Mouse (Mus musculus): ENCODE measurements around the gene Psenen. TPM values are rescaled to one million over a fixed set of nuclear protein-coding genes. Genes with fewer than 3 reads are reported as not detected.

The Psenen gene
- polyA plus RNA-seq, 1 experiment from 2014 or later, result 87.9 TPM

DNA sequence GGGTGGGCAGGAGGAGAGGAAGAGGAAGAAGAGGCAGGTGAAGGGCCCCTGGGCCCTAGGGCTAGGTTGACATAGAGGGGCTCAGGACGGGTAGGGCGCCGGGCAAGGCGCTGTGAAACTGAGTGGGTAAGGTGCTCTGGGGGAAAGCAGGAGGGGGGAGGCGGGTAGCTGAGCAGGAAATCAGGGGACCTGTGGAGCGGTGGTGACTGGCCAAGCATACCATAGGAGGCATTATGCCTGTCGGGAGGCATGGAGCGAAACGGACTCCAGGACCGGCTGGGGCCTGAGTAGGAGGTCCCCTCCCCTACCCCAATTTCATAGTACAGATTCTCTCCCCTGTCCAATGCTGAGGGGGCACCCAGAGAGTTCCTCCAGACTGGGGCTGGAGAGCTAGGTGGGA is 40.6 kb downstream of the Psenen start:
- no peak overlapping the region for H3K4me3 ChIP-seq
- H3K4me1 ChIP-seq, result peaks cover 6% of the 10 kb centered on the region; the same call in 1 of the 2 replicates
- H3K27ac ChIP-seq, result no peak overlapping the region
- 85% methylated on average over 10 of the region's 10 CpGs for WGBS (ENCODE audit: insufficient replicate concordance)
- H3K9ac ChIP-seq, result no peak overlapping the region
- no peak for ATAC-seq
- H3K27me3 ChIP-seq (replicated peaks), result 0 out of 2 replicates have a peak, but pooled peaks cover 3% of the 10 kb centered on the region
- no peak overlapping the region for H3K4me2 ChIP-seq
- peaks cover 46% of the 10 kb centered on the region for H3K36me3 ChIP-seq
- H3K9me3 ChIP-seq (replicated peaks), result no peaks in the 10 kb centered on the region

DNA sequence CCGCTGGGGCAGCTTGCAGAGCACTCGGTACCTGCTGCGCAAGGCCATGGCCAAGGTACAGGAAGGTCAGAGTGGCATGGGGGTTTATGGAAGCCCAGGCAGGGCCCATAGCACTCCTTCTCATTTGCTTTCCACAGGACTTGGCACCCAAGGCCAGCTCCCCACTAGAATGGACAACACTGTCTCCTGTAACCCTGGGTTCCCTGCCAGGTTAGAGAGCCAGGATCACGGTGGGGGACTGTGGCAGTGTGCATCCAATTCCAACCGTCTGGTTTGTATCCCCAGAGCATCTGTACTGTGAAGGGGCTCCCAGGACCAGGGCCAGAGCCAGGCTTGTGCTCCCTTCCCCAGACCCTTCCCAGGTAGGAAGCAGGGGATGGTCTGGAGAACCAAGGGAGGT is 42.6 kb downstream of the Psenen start:
- Histone ChIP-seq H3K36me3 (peaks cover 26% of the 10 kb centered on the region), H3K27ac (no peak overlapping the region), H3K9ac (no peak overlapping the region), H3K4me3 (no peak overlapping the region), H3K9me3 (replicated peaks) (no peaks in the 10 kb centered on the region), H3K4me2 (no peak overlapping the region), H3K4me1 (0 out of 2 replicates have a peak, but pooled peaks cover under 1% of the 10 kb centered on the region), H3K27me3 (replicated peaks) (0 out of 2 replicates have a peak, but pooled peaks cover 3% of the 10 kb centered on the region)
- WGBS (ENCODE audit: insufficient replicate concordance), result 72% methylated on average over 5 of the region's 5 CpGs
- ATAC-seq, result no peak

DNA sequence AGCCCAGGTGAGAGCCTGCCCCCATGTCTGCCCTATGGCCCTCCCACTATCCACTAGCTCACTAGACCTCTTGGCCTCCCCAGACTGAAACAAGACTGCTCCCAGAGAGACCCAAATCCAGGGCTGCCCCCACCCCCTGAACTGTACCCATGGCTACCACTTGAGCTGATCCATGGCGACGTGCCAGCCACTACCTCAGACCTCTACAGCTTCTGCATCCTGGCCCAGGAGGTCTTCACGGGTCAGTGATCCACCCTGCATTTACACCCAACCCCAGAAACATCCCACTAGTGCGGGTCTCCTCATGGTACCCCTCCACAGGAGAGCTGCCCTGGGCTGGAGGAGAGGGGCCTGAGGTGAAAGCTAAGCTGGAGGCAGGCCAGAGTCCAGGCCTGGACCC is 43.0 kb downstream of the Psenen start:
- no peak overlapping the region for H3K27ac ChIP-seq
- no peaks in the 10 kb centered on the region for H3K9me3 ChIP-seq (replicated peaks)
- H3K27me3 ChIP-seq (replicated peaks), result 0 out of 2 replicates have a peak, but pooled peaks cover 3% of the 10 kb centered on the region
- H3K9ac ChIP-seq, result no peak overlapping the region
- ATAC-seq, result no peak
- peaks cover 21% of the 10 kb centered on the region for H3K36me3 ChIP-seq
- no peak overlapping the region for H3K4me3 ChIP-seq
- 57% methylated on average over 4 of the region's 4 CpGs for WGBS (ENCODE audit: insufficient replicate concordance)
- no peak overlapping the region for H3K4me2 ChIP-seq
- H3K4me1 ChIP-seq, result no peaks in the 10 kb centered on the region

DNA sequence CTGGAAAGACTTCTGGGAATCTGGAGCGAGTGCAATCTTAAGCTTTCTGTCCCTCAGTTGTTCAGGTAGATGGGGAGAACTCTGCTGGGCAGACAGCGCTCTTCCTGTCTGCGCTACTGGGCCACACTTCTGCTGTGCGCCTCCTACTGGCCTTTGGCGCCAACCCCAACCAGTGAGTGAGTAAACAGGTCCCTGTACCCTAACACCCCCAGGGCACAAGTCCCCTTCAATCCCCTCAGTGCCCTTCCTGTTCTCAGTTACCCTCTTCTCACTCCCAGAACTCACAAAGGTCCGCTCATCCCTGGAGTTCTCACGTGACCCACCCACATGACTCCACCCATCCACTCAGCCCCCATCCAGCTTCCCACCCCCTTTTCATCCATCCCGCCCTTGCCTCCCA is 45.1 kb downstream of the Psenen start:
- no peak overlapping the region for H3K9ac ChIP-seq
- 35% methylated on average over 8 of the region's 8 CpGs for WGBS (ENCODE audit: insufficient replicate concordance)
- no peak for ATAC-seq

DNA sequence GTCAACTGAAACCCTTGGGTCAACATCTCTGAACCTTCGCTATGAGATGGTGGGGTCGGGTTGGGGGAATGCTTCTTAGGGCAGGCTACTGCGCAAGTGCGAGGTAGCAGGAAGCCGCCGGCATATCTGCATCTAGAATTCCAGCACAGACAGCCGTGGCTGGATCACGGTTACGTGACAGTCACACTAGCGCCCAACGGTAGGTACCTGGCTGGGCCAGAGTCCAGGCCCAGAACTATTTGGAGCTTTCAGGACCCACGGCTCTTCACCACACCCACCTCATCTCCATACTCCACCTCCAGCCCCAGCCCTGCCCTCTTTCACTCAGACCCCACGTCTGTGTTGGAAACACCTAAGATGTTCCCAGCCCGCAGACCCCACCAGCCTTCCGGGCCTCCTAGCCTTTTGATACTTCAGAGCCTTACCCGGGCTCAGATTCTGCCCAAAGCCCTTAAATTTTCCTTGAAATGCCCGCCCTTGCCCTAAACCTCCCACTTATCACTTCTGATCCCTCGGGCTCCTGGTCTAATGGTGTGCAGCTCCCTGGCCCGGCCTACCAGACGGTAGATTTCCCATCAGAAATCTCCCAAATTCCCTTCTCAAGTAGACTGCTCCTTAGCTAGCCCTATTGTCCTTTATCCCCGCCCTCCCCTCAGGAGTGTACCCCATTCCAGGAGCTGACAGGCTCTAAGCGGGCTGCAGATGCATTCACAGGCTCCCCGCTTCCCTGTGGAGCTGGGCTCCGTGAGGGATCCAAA is 48.2 kb downstream of the Psenen start:
- ATAC-seq, result no peak
- Histone ChIP-seq H3K4me2 (no peak overlapping the region), H3K4me1 (no peaks in the 10 kb centered on the region)

More for the DNA sequence above, 45.1 kb downstream of the Psenen start:
- H3K4me2 ChIP-seq, result no peak overlapping the region
- H3K36me3 ChIP-seq, result peaks cover 2% of the 10 kb centered on the region
- H3K4me3 ChIP-seq, result no peak overlapping the region
- H3K27ac ChIP-seq, result no peak overlapping the region
- no peaks in the 10 kb centered on the region for H3K9me3 ChIP-seq (replicated peaks)
- no peaks in the 10 kb centered on the region for H3K4me1 ChIP-seq
- H3K27me3 ChIP-seq (replicated peaks), result 0 out of 2 replicates have a peak, but pooled peaks cover 7% of the 10 kb centered on the region

More for the DNA sequence above, 48.2 kb downstream of the Psenen start:
- H3K27ac ChIP-seq, result no peak overlapping the region
- no peak overlapping the region for H3K4me3 ChIP-seq
- H3K9me3 ChIP-seq (replicated peaks), result no peaks in the 10 kb centered on the region
- 0 out of 2 replicates have a peak, but pooled peaks cover 8% of the 10 kb centered on the region for H3K27me3 ChIP-seq (replicated peaks)
- WGBS (ENCODE audit: insufficient replicate concordance), result 53% methylated on average over 24 of the region's 24 CpGs
- no peaks in the 10 kb centered on the region for H3K36me3 ChIP-seq
- no peak overlapping the region for H3K9ac ChIP-seq

Small RNAs within 50 kb of the gene (microRNA-seq; reads per million reads assigned to microRNA genes)
- 4.2 reads per million, percentile 6 among the genes with 10 or more reads in this experiment for gene Gm38670
- gene Mir3569, result not detected

Other genes starting within 250 kb of the Psenen start
- 11.7 and 12.1 TPM in 2 replicates for gene Syne4, start 248.8 kb downstream of the Psenen start, polyA plus RNA-seq (2016; fragmentation: Nextera tagmentation; extraction: Ambion mirVana)
- 2.3 and 2.9 TPM in 2 replicates for gene E130208F15Rik, start 241.9 kb downstream of the Psenen start, polyA plus RNA-seq (2016; fragmentation: Nextera tagmentation; extraction: Ambion mirVana)
- gene Sdhaf1, start 239.7 kb downstream of the Psenen start, polyA plus RNA-seq (2016; fragmentation: Nextera tagmentation; extraction: Ambion mirVana), result 8.1 and 8.2 TPM in 2 replicates
- 1.9 and 2.1 TPM in 2 replicates for gene Lrfn3, start 200.9 kb downstream of the Psenen start, polyA plus RNA-seq (2016; fragmentation: Nextera tagmentation; extraction: Ambion mirVana)
- gene Tyrobp, start 149.9 kb downstream of the Psenen start, polyA plus RNA-seq (2016; fragmentation: Nextera tagmentation; extraction: Ambion mirVana), result 51.1 and 52.7 TPM in 2 replicates
- gene Hcst, start 143.8 kb downstream of the Psenen start, polyA plus RNA-seq (2016; fragmentation: Nextera tagmentation; extraction: Ambion mirVana), result 3.0 and 4.1 TPM in 2 replicates
- gene Nfkbid, start 141.9 kb downstream of the Psenen start, polyA plus RNA-seq (2016; fragmentation: Nextera tagmentation; extraction: Ambion mirVana), result 1.5 and 2.1 TPM in 2 replicates
- gene Aplp1, start 118.1 kb downstream of the Psenen start, polyA plus RNA-seq (2016; fragmentation: Nextera tagmentation; extraction: Ambion mirVana), result 7.5 and 8.2 TPM in 2 replicates
- gene Kirrel2, start 105.9 kb downstream of the Psenen start, polyA plus RNA-seq (2016; fragmentation: Nextera tagmentation; extraction: Ambion mirVana), result 0.05 and 0.17 TPM in 2 replicates
- gene Nphs1, start 105.3 kb downstream of the Psenen start, polyA plus RNA-seq (2016; fragmentation: Nextera tagmentation; extraction: Ambion mirVana), result 0.14 and 0.18 TPM in 2 replicates
- gene Prodh2, start 70.0 kb downstream of the Psenen start, polyA plus RNA-seq (2016; fragmentation: Nextera tagmentation; extraction: Ambion mirVana), result 21.1 and 22.3 TPM in 2 replicates
- gene Arhgap33, start 28.6 kb downstream of the Psenen start, polyA plus RNA-seq (2016; fragmentation: Nextera tagmentation; extraction: Ambion mirVana), result 4.0 and 4.8 TPM in 2 replicates
- 5.0 and 5.4 TPM in 2 replicates for gene Hspb6, start 11.4 kb downstream of the Psenen start, polyA plus RNA-seq (2016; fragmentation: Nextera tagmentation; extraction: Ambion mirVana)
- gene Proser3, start 11.3 kb downstream of the Psenen start, polyA plus RNA-seq (2016; fragmentation: Nextera tagmentation; extraction: Ambion mirVana), result 5.3 and 5.6 TPM in 2 replicates
- 30.3 and 31.4 TPM in 2 replicates for gene Lin37, start 3.8 kb downstream of the Psenen start, polyA plus RNA-seq (2016; fragmentation: Nextera tagmentation; extraction: Ambion mirVana)
- gene U2af1l4, start 326 bp downstream of the Psenen start, polyA plus RNA-seq (2016; fragmentation: Nextera tagmentation; extraction: Ambion mirVana), result 51.9 and 55.1 TPM in 2 replicates
- 5.8 and 6.7 TPM in 2 replicates for gene Gm49396, start 283 bp downstream of the Psenen start, polyA plus RNA-seq (2016; fragmentation: Nextera tagmentation; extraction: Ambion mirVana)
- 3.0 and 3.9 TPM in 2 replicates for gene Igflr1, start 1.8 kb upstream of the Psenen start, polyA plus RNA-seq (2016; fragmentation: Nextera tagmentation; extraction: Ambion mirVana)
- 4.5 and 4.9 TPM in 2 replicates for gene Kmt2b, start 25.1 kb upstream of the Psenen start, polyA plus RNA-seq (2016; fragmentation: Nextera tagmentation; extraction: Ambion mirVana)
- gene Zbtb32, start 35.3 kb upstream of the Psenen start, polyA plus RNA-seq (2016; fragmentation: Nextera tagmentation; extraction: Ambion mirVana), result 0.17 and 0.20 TPM in 2 replicates
- 0.25 and 0.33 TPM in 2 replicates for gene Upk1a, start 49.2 kb upstream of the Psenen start, polyA plus RNA-seq (2016; fragmentation: Nextera tagmentation; extraction: Ambion mirVana)
- 691 and 732 TPM in 2 replicates for gene Cox6b1, start 62.5 kb upstream of the Psenen start, polyA plus RNA-seq (2016; fragmentation: Nextera tagmentation; extraction: Ambion mirVana)
- 0.12 and 0.19 TPM in 2 replicates for gene Etv2, start 72.2 kb upstream of the Psenen start, polyA plus RNA-seq (2016; fragmentation: Nextera tagmentation; extraction: Ambion mirVana)
- gene Rbm42, start 86.7 kb upstream of the Psenen start, polyA plus RNA-seq (2016; fragmentation: Nextera tagmentation; extraction: Ambion mirVana), result 83.1 and 83.5 TPM in 2 replicates
- 47.8 and 50.4 TPM in 2 replicates for gene Haus5, start 101.4 kb upstream of the Psenen start, polyA plus RNA-seq (2016; fragmentation: Nextera tagmentation; extraction: Ambion mirVana)
- not detected in 2 replicates for gene Pmis2, start 108.0 kb upstream of the Psenen start, polyA plus RNA-seq (2016; fragmentation: Nextera tagmentation; extraction: Ambion mirVana)
- 0.65 and 1.0 TPM in 2 replicates for gene 2200002J24Rik, start 135.3 kb upstream of the Psenen start, polyA plus RNA-seq (2016; fragmentation: Nextera tagmentation; extraction: Ambion mirVana)
- 1.8 and 1.9 TPM in 2 replicates for gene Atp4a, start 148.6 kb upstream of the Psenen start, polyA plus RNA-seq (2016; fragmentation: Nextera tagmentation; extraction: Ambion mirVana)
- 125 and 126 TPM in 2 replicates for gene Tmem147, start 165.9 kb upstream of the Psenen start, polyA plus RNA-seq (2016; fragmentation: Nextera tagmentation; extraction: Ambion mirVana)
- gene Gapdhs, start 180.1 kb upstream of the Psenen start, polyA plus RNA-seq (2016; fragmentation: Nextera tagmentation; extraction: Ambion mirVana), result not detected in 2 replicates
- gene Sbsn, start 187.8 kb upstream of the Psenen start, polyA plus RNA-seq (2016; fragmentation: Nextera tagmentation; extraction: Ambion mirVana), result 0.19 and 0.41 TPM in 2 replicates
- not detected in 2 replicates for gene Dmkn, start 200.1 kb upstream of the Psenen start, polyA plus RNA-seq (2016; fragmentation: Nextera tagmentation; extraction: Ambion mirVana)
- not detected in 2 replicates for gene Krtdap, start 224.3 kb upstream of the Psenen start, polyA plus RNA-seq (2016; fragmentation: Nextera tagmentation; extraction: Ambion mirVana)

Data from liver, embryonic 12.5 days (tissue).